Mouse (Mus musculus) adrenal gland, postnatal 25 days (tissue): ENCODE measurements at regions not wholly inside any gene's neighbourhood (a gene's known extent, or its start where the extent isn't known, plus 50 kb on each side); places are given as distances from the start of the nearest gene placed in this dataset.

Experiments
- DNase-seq: peaks from one replicate; pipeline ENCODE4 v3.0.0; 2021; ENCODE audit warnings: mixed read lengths

DNA sequence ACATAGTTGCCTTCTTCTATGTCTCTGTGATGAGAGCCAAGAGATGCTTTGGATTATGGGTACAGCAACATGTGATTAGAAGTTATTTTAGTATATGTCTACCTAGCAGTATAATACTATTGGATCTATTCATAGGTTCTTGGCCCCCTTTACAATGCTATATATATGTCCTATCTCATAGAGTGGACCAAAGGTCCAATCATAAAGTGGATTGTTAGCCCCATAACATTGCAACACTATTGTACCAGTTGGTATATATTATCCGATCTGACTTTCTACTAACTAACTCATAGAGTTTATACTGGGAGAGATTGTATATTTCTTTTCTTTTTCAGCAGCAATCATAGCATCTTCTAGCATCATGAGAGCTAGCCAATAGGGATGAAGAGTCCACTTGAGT lies 491.7 kb upstream of the Zeb2 start:
- DNase-seq = no peak

DNA sequence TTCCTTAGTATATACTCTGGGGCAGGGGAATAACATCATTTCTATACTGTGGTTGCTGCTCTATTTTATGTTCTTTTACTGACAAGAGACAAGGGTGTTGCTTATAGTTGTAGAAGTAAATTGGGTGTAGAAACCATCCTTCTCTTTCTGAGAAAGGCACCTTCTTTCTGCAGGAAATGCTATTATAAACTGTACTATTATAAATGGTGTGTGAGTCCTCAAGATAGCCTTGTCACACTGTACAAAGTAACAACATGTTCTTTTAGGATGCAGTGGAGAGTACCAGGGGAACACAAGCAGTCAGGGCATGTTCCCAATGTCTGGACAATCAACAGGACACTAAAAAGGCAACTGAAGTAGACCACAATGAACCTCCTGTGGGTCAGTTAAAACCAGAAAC lies 490.2 kb upstream of the Zeb2 start:
- DNase-seq = no peak

DNA sequence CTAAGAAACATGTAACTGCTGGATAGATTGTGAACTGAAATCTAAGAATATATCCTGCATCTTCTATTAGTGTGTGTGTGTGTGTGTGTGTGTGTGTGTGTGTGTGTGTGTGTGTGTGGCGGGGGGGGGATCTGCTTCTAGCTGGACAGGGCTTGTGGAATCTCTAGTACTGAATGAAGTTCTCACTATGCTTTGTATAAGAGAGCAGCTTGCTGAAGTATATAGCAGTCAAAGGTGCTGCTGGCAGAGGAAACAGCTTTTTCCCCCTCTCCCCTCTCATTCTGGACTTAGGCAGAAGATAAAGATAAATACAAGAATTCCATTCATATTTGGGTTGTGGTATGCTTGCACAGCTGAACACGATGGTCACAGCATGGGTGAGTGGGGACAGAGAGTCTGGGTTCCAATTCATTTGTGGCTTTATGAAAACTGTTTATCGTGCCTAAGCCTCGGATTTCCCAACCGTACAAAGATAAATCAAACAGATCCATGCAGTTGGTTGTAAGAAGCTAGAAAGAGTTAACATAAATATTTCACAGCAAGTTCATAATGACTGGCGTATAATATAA lies 484.2 kb upstream of the Zeb2 start:
- DNase-seq = no peak

DNA sequence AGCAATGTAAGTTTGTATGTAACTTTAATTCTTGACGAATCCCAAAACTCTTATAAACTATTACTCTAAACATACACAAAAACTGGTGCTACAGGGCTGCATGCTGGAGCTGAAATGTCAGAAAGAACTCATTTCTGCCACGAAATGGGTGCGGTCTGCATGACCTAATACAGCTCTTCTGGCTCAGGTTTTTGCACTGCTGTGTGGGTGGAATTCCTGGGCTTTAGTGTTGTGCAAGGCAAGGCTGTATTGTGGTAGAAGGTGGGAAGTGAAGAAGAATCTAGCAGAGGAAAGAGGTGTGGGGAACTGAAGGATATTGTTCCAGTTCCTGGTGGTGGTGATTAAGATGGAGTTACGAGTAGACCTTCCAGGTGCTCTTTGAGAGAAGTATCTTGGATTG lies 476.6 kb upstream of the Zeb2 start:
- no peak for DNase-seq

DNA sequence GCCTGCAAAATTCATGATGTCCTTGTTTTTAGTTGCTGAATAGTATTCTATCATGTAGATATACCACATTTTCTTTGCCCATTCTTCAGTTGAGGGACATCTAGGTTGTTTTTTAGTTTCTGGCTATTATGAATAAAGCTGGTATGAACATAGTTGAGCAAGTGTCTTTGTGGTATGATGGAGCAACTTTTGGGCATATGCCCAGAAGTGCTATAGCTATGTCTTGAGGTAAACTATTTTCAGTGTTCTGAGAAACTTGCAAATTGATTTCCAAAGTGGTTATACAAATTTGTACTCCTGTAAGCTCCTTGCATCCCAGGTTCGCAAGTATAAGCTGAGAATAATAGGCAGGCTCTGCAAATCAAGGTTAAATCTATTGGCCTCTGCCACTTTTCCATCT lies 473.8 kb upstream of the Zeb2 start:
- no peak for DNase-seq

DNA sequence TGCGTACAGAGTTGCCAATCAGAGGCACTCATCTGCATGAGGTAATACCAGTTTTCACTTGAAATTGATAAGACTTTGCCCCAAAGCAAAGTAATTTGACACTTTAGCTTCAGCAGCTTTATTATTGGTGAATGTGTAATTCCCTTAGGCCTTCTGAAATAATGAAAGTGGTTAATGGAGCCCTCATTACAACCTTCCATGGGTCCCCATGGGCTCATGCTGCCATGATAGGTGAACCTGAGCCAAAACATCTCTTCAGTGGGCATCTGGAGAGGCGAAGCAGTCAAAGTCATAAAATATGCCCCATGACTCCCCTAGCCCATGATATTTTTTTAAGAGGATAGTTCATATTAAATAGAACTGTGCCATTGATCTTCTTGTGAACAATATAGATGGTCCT lies 471.1 kb upstream of the Zeb2 start:
- DNase-seq = no peak

DNA sequence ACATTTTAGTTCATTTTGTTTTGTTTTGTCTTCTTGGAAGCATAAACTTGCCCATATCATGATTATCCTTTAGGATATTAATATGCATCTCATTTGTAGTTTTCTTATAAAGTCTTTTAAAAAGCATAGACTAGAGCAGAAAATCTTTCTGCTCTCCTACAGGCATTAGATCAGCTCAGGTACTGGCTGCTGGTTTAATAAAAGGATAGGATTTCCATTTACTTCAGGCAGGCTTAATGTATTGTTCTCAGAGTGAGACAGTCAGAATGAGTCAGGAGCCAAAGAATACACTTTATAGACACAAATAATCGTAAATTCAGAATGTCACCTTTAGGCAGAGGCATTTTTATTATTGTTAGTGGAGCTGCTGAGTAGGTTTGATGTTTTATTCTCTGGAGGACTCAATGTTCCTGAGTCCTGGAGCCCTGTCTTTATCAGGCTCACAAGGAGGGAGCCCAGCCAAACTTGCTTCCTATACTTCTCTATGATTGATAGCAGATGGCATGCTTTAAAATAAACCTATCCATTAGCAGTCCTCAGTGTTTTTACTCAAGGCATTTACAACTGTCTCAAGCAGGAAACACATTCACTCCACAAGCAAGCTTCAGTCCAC lies 469.5 kb upstream of the Zeb2 start:
- DNase-seq = no peak

DNA sequence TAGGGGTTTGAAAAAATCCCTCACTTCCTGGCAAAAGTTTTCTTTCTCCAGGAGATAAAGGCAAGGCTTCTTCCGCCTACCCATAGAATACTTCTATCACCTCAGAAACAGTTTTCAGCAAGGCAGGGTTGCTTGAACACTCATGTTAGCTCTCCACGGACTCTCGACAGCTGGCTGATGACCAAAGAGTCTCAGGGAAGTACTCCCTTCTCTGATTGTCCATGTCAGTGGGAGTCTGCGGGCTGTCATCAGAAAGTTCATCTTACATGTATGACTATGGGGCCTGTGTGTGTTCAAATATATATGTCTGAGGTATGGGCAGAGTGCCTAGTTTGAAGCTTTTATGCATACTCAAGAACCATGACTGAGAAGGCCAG lies 464.3 kb upstream of the Zeb2 start:
- no peak for DNase-seq

DNA sequence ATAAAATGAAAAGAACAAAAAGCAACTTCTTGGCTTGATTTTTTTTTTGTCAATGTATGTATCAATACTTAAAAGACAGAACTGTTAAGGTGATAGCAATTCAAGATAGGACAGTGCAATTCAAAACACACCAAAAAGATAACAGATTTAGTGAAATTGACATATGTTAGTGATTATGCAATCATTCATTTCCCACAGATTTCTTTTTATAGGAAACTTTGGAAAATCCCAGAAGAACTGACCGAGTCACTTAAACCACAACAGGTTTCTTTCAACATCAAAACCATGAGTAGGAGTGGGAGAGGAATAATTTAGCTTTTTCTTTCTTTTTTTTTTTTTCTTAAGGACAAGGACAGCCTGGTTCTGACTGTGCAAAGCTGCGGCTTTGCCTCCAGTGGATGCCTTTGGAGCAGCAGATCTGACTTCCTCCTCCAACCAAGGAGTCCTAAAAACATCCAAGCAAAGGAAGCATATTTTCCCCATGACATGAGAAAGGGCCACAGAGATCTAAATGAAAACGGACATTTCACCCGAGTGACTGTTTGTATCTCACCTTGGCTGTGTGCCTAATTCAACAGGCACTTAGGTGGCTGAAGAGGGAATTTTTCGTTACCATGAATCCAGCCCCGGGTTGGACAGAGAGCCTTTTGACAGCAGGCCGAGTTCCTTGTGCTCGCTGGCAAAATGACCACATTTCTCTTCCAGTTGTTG lies 463.8 kb upstream of the Zeb2 start:
- no peak for DNase-seq

DNA sequence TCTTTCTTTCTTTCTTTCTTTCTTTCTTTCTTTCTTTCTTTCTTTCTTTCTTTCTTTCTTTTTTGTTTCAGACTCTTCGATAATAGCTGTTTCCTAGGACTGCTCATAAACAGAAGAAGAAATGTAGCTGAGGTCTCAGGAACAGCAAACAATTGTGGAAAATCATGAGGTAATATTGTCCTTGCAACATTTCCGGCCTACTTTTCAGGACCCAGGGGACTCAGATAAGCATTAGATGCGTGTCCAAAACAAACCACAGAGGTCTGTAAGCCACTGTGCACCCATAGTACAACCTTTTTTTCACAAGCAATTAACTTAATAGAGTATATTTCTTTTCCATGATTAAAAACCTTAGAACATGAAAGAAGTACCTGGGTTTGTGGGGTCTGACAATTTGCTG lies 455.7 kb upstream of the Zeb2 start:
- DNase-seq = no peak

DNA sequence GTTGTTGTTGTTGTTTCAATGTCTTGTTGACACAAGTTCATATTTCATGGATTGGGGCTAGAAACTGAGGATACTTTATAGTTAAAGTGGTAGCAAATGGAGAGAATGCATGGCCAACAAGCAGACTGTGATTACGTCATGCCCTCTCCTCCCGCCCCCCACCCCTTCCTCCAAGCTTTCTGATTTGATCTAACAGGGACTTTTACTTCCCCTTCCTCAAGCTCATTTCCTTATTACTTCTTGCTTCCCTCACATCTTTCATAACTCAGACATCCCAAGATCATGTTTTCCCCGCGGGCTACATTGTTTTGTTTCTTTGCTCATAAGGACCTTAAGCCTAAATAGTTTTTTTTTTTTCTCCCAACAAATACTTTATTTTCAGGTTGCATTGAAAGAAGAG lies 437.5 kb upstream of the Zeb2 start:
- DNase-seq = no peak

DNA sequence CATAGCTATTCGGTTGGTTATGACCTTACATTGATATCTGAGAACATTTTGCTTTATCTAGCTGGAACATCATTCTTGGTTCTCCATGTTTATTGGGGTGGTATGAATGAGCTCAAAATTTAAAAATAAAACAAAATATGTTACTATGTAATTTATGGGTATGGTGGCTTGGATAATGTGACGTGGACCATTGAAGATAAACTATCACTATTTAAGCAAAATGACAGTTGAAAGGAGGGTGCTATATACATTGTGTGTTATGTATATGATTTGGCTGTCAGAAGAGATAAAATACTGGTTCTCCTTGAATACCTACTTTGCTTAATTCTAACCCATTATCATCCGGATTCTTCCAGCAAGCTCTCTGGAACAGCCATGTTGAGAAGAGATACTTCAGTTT lies 424.2 kb upstream of the Zeb2 start:
- DNase-seq = no peak

DNA sequence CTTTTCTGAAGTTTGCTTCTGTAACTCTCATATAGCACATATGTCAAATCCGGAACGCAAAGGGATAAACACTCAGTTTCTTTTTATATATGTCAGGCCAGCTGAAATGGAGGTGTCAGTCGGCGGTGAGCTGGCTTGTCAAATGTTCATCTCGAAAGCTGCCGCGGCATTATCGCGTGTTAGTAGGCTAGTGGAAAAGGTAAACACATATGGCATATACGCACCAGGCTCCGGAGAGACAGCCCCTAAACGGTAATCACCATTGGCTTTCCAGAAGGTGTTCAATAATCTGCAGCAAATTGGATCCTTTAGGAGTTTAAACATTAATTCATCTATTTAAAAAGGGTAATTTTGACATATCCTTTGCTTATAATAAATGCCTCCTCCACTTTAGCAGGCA lies 421.8 kb upstream of the Zeb2 start:
- DNase-seq = no peak

DNA sequence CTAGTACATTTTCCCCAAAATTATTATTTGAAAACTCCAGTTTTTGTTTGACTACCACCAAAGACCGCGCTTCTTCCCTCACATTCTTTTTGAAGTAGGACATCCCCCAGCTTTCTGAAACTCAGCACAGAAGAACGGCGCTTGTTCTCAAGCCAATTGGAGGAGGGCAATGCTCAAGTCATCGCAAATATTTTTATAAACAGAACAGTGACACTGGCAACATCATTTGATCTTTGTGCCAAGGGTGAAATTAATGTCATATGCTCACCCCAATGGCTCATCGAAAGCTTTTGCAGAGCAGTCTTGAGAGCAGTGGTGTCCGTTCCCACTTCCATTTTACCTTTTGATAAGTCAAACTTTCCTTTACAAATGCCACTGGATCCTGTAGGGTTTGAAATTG lies 420.5 kb upstream of the Zeb2 start:
- no peak for DNase-seq

DNA sequence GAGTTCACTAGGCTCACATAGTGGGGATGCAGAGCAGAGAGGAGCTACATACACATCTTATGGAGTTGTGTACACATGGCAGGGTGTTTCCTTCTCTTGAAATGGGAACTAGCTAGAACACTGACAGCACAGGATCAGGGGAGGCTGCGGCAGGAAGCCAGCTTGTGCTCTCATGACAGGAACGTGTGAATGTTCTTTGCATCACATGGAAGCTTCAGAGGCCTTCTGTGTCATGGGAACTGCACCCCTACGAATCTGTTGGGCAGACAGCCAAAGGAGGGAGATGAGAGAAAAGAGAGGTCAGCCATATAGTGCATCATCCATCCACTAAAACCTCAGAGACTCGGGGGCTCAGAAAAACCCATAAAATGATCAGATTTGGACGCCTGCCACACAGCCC lies 417.6 kb upstream of the Zeb2 start:
- no peak for DNase-seq

DNA sequence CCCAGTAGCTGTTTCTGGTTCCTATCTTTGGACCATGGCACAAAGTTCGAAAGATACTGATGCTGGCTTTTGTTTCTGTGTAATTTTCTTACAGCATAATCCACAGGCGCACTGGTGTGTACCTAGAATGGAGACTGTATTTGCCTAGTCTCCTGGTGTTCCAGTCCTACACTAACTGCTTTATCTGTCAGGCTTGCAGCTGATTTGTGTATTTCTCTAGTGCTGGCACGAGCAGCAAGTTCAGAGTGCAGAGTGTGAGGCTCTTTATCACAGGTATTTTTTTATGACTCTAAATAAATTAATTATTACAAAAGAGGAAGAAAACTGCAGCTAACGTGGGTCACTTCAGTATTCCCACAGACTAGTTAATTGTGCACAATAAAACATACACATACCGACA lies 405.1 kb upstream of the Zeb2 start:
- no peak for DNase-seq

DNA sequence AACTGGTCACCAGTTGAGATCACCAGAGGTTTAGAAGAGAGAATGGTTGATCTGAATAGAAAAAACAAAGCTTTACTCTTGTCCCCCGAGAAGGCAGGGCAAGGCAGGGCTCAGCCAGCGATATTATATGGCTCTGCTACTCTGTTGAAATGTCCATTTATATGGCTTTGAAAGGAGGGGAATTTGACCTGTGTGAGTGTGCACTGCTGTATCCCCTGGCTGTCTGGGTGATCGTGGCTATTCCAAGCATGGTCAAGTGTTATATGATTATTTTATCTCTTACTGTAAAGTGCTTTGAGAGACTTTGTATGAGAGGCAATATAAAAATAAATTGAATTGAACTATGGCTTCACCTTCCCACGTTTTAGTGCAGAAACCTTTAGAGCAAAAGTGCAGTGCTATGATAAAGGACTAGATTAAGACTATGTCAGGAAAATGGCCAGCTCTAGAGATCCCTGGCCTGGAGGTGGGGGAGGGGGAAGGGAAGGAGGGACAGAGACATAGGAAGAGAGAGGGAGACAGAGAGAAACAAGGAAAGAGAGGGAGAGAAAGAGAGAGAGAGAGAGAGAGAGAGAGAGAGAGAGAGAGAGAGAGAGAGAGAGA lies 402.5 kb upstream of the Zeb2 start:
- DNase-seq = no peak

DNA sequence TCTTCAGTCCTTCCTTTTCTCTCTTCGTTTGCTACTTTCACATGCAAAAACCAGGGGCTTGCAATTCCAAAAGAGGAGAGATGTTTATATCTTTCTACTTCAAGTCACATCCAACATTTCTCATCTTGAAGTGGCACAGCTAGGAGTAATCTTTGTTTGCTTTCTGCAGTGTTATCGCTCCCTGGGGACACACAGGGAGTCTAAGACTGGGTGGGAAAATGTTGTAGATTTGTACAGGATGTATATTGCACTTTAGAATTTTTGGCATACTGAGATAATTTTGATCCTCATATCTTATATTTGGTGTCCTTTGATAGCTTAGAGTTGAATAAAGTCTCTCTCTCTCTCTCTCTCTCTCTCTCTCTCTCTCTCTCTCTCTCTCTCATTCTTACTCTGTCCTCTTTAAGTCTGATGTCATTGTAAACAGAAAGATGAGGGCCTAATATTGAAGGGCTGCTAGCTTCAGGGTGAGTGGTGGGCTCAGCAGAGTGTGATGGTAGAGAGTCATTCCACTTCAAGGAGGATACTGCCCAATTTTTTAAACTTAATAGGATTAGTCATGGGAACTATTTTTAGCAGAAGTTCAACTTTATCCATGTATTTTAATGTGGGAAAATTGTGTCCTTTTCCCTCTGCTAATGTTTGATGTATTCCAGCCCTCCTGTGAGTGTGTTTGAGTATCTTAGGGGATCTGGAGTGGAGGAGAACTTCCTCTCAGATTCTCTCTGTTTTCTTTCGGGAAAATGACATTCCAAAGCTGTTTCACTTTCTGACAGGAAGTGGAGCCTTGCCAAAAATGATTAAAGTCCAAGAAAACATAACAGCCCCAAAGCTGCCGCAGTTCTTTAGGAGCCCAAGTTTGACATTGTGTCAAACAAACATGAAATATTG lies 397.3 kb upstream of the Zeb2 start:
- DNase-seq = no peak

DNA sequence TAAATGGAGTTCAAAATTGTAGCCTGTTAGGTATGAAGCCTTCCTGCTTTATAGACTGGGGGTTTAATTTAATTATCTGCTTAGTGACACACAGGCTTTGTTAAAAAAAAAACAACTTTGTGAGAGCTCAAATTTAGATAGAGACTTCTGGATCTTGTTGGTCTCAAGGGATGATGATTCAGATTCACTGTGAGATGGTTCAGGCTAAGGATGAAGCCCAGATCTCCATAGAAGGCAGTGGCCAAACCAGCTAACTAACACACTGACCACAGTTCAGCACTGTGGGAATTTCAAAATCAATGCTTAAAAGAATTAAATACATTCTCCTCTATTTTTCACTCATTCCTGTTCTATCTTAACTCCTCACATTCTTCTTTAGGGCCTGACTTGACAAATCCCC lies 395.7 kb upstream of the Zeb2 start:
- no peak for DNase-seq

DNA sequence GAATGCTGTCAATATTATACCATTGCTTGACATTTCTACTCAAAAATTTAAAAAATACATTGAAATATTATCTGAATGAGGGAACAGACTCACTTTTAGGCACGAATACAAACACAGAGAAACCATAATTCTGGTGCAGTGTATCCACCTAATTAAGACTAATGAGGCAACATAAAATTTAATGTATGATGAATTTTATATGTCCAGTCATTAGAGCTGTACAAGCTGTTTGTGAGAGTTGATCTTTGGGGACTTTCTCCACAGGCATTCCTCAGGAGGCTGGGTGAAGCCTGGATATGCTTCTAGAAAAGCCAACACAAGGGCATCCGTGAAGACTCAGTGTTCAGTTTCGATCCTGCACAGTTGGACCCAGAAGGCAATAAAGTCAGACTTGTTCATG lies 394.6 kb upstream of the Zeb2 start:
- DNase-seq = no peak

DNA sequence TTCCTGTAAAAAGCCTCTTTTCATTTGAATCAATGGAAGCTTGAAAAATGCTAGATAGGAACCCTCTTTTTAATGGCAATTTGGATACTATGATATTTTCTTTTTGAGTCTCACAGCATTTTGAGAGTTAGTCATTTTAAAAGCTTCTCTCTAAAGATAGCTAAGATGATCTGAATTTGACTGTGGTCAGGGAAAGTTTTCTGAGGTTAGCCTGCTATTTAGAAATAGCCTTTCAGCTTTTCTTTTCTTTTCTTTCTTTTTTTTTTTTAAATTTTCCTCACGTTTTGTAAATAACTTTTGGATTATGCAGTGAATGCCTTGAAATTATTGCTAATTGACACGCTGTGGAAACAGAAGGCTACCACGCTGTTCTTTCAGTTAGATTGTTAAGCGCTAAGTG lies 387.3 kb upstream of the Zeb2 start:
- no peak for DNase-seq

DNA sequence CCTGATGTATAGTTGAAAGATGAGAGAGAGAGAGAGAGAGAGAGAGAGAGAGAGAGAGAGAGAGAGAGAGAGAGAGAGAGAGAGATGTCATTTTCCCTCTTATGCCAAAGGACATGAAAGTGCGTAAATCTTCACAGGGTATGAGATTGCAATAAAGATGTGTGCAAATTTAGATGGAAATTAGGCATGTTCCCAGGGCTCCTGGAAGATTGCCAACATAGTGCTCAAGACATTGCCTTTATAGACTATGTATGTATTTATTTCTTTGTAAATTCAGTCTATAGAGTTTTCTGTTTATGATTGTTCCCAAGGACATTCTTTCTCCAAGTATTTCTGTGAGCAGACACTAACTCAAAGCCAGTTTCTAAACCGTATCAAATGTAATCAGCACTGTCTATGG lies 376.5 kb upstream of the Zeb2 start:
- no peak for DNase-seq

DNA sequence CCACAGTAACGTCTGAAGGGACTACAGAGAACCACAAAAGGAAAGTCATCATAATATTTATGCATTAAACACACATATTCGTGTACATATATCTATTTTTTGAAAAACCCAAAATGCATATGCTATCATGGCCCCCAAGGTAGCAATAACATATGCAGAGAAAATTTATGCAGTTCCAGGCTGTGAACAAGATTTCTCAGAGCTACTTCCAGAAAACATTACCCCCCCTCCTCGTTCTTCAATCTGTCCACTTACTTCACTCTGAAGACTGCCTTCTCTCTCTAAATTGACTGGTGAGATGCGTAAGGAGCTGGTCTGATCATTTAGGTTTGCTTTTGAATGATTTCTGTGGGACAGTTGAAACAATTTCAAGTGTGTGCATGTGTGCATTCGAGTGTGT lies 369.3 kb upstream of the Zeb2 start:
- DNase-seq = no peak
